Mouse (Mus musculus) ES-E14 (cell line): ENCODE measurements around the gene Furin. TPM values are rescaled to one million over a fixed set of nuclear protein-coding genes. Genes with fewer than 3 reads are reported as not detected.

Experiments
- DNase-seq: peaks from one replicate; pipeline ENCODE4 v3.0.0-alpha.2; 2013; ENCODE audit warnings: low read depth, low spot score
- H3K27ac ChIP-seq: 2 replicates; pipeline ENCODE4 v1.5.1; 2012; ENCODE audit warnings: low read depth, mild to moderate bottlenecking, low read length, moderate library complexity, mixed read lengths; ENCODE audit not compliant: poor library complexity, insufficient read depth, severe bottlenecking
- H3K36me3 ChIP-seq: 2 replicates; pipeline ENCODE4 v1.6.1; 2012; ENCODE audit warnings: mild to moderate bottlenecking, low read length, moderate library complexity, mixed read lengths; ENCODE audit not compliant: control insufficient read depth, poor library complexity, insufficient read depth, severe bottlenecking
- H3K4me1 ChIP-seq, 2 experiments: fragments of 150-350 bp in 1 of 2; sonication (generic) in 1 of 2; 2 replicates each; pipeline ENCODE4 v1.6.1; 2012; ENCODE audit warnings: low read length in 2 of 2, mild to moderate bottlenecking in 1 of 2, mixed read lengths in 1 of 2; ENCODE audit not compliant: control insufficient read depth in 2 of 2, insufficient read depth in 2 of 2, poor library complexity in 1 of 2
- H3K4me3 ChIP-seq, 2 experiments: fragments of 150-350 bp in 1 of 2; sonication (generic) in 1 of 2; 2 replicates each; pipeline ENCODE4 v1.5.1; 2012; ENCODE audit warnings: low read length in 2 of 2, low read depth in 1 of 2, mild to moderate bottlenecking in 1 of 2, mixed read lengths in 1 of 2; ENCODE audit not compliant: insufficient read depth in 1 of 2, poor library complexity in 1 of 2, severe bottlenecking in 1 of 2
- H3K9ac ChIP-seq: 2 replicates; pipeline ENCODE4 v1.6.1; 2012; ENCODE audit warnings: low read depth, mild to moderate bottlenecking, low read length, mixed read lengths; ENCODE audit not compliant: poor library complexity, insufficient read depth, severe bottlenecking
- H3K9me3 ChIP-seq: fragments of 150-350 bp; sonication (generic); 2 replicates; pipeline ENCODE4 v1.6.1; 2012; ENCODE audit warnings: low read depth, mild to moderate bottlenecking, low read length; ENCODE audit not compliant: control insufficient read depth, insufficient read depth
- CHD2 ChIP-seq: IDR thresholded peaks from 2 replicates; pipeline ENCODE4 v1.6.1; 2014; ENCODE audit warnings: mild to moderate bottlenecking, low read depth, low read length, inconsistent platforms
- HCFC1 ChIP-seq: IDR thresholded peaks from 2 replicates; pipeline ENCODE4 v1.6.1; 2012; ENCODE audit warnings: low read length, inconsistent platforms, borderline replicate concordance; ENCODE audit not compliant: insufficient read depth
- MAFK ChIP-seq: IDR thresholded peaks from 2 replicates; pipeline ENCODE4 v1.6.1; 2014; ENCODE audit warnings: mild to moderate bottlenecking, low read depth, low read length, inconsistent platforms; ENCODE audit not compliant: insufficient read depth
- ZC3H11A ChIP-seq: IDR thresholded peaks from 2 replicates; pipeline ENCODE4 v1.6.1; 2012; ENCODE audit warnings: low read depth, mild to moderate bottlenecking, inconsistent platforms, low read length, borderline replicate concordance
- ZNF384 ChIP-seq: IDR thresholded peaks from 2 replicates; pipeline ENCODE4 v1.6.1; 2012; ENCODE audit warnings: low read depth, low read length, inconsistent platforms
- in situ Hi-C, 2 experiments: fragments of 600-800 bp; cut with MboI; formaldehyde crosslinking; loops; one replicate each; pipeline ENCODE4 v1.15.1; 2025; ENCODE audit warnings: low sequenced_read_pairs in 2 of 2, inconsistent platforms in 1 of 2; ENCODE audit not compliant: unreplicated experiment in 2 of 2
- total RNA-seq: library from RNA; depleted of rRNA; stranded (reverse); fragments of 300-350 nt; gene quantifications from 2 replicates; pipeline ENCODE4 v1.2.3, GENCODE M21; 2012

Furin gene
- total RNA-seq, 1 experiment = 17.7 TPM

GRCm38 (mm10) chr7:80445492-80445891 lies 40.3 kb upstream of the Furin start:
- Histone ChIP-seq H3K4me3 (no peak overlapping the region), H3K27ac (no peak overlapping the region), H3K4me1 (peaks cover 0 to 10% of the 10 kb centered on the region in 2 experiments; a peak in 1 of 4 replicates), H3K9me3 (no peaks in the 10 kb centered on the region), H3K36me3 (no peaks in the 10 kb centered on the region), H3K9ac (no peak overlapping the region)
- DNase-seq = no peak
- no peak for TF ChIP-seq MAFK
- no peak for TF ChIP-seq HCFC1
- no peak for TF ChIP-seq CHD2
- TF ChIP-seq ZC3H11A = no peak
- TF ChIP-seq ZNF384 = no peak
- in situ Hi-C loops = no loop called here

- Histone ChIP-seq H3K4me3 (no peak overlapping the region), H3K4me1 (peaks cover 0 to 17% of the 10 kb centered on the region in 2 experiments; a peak in 1 of 4 replicates), H3K27ac (no peak overlapping the region), H3K9ac (no peak overlapping the region), H3K9me3 (no peaks in the 10 kb centered on the region), H3K36me3 (no peaks in the 10 kb centered on the region)
- no peak for DNase-seq
- TF ChIP-seq ZC3H11A (no peak), HCFC1 (no peak)
- in situ Hi-C loops = no loop called here
Observed at GRCm38 (mm10) chr7:80444401-80445249, 39.4 kb upstream of the Furin start.

GRCm38 (mm10) chr7:80443124-80443523 lies 37.9 kb upstream of the Furin start:
- TF ChIP-seq MAFK = no peak
- no peak for TF ChIP-seq ZC3H11A
- no peak for TF ChIP-seq ZNF384
- TF ChIP-seq HCFC1 = no peak
- TF ChIP-seq CHD2 = no peak
- H3K4me3 ChIP-seq = no peak overlapping the region
- no peak overlapping the region for H3K27ac ChIP-seq
- H3K36me3 ChIP-seq = no peaks in the 10 kb centered on the region
- H3K9me3 ChIP-seq = no peaks in the 10 kb centered on the region
- no peak for DNase-seq
- peaks cover 0 to 17% of the 10 kb centered on the region in 2 experiments; a peak in 1 of 4 replicates for H3K4me1 ChIP-seq
- H3K9ac ChIP-seq = no peak overlapping the region
- in situ Hi-C loops = no loop called here

GRCm38 (mm10) chr7:80441986-80442904 lies 37.0 kb upstream of the Furin start:
- in situ Hi-C loops = no loop called here
- no peak overlapping the region for H3K27ac ChIP-seq
- H3K36me3 ChIP-seq = no peaks in the 10 kb centered on the region
- H3K9me3 ChIP-seq = no peaks in the 10 kb centered on the region
- no peak for TF ChIP-seq ZC3H11A
- TF ChIP-seq ZNF384 = no peak
- TF ChIP-seq CHD2 = no peak
- DNase-seq = no peak
- no peak overlapping the region for H3K4me3 ChIP-seq
- peaks cover 0 to 17% of the 10 kb centered on the region in 2 experiments; a peak in 1 of 4 replicates for H3K4me1 ChIP-seq
- H3K9ac ChIP-seq = no peak overlapping the region
